Mouse (Mus musculus) yolk sac, embryonic 10.5 days (tissue): ENCODE measurements around the gene Rnf225.
"Not testable (repeated sequence)": the region's sequence is repeated elsewhere in the genome, so short reads cannot be mapped to it uniquely, and the experiment has no call there.

Experiments used
- DNase-seq: peaks from one replicate; pipeline ENCODE4 v3.0.0-alpha.2; 2017; ENCODE audit warnings: low spot score

Rnf225 gene

DNA sequence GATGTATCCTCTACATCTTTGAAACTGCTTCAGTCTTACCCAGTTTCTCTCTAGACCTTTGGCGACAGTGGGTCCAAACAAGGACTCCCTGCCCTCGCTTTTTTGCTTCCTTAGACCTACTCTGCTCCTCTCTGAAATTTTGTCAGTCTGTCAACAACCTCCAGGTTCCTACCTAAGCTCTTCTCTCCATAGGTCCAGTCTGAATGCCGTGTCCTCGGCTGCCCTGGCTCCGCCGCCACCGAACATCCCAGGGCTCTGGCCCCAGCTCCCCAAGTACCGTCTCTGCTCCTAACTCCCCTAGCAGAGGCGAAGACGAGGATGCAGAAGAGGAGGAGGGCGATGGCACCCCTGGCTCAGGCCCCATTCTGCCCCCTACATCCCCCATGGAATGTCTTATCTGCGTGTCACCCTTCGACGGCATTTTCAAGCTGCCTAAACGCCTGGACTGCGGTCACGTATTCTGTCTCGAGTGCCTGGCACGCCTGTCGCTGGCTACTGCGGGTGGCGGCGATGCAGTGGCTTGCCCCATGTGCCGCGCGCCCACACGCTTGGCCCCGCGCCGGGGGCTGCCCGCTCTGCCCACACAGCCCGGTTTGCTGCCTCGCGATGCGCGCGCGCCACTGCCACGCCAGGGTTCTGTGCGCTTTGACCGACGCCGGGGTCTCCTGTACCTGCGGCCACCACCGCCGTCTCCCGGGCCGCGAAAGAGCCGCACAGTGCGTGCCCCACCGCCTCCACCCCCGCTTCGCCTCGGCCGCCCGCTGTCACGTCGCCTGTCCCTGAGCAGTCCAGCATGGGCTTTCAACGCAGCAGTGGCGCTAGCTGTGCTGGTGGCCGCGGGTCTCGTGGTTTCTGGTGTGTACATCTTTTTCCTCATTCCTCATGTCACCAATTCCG is 725 bp downstream of the Rnf225 start:
- peak; percentile 31 for DNase-seq

DNA sequence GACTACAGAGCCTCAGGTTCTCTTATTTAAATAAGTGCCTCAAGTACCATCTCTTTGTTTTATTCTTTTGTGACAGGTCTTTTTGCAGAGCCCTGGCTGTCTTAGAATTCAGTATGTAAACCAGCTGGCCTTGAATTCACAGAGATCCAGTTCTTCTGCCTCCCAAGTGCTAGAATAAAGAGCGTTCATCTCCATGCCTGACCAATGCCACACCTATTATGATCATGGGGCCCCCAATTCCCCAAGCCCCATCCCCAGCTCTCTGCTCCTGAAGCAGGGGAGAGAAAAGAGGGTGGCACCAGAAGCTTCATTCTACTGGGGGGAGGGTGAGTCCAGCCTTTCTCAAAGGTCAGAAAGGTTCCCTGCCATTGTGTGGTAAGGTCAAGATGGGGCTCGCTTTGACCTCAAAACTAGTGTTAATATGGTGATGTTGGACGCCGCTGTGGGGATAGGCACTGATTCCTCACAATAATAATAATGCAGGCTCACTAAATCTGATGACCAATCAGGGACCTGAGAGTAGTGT is 6.5 kb downstream of the Rnf225 start:
- DNase-seq, result no peak

DNA sequence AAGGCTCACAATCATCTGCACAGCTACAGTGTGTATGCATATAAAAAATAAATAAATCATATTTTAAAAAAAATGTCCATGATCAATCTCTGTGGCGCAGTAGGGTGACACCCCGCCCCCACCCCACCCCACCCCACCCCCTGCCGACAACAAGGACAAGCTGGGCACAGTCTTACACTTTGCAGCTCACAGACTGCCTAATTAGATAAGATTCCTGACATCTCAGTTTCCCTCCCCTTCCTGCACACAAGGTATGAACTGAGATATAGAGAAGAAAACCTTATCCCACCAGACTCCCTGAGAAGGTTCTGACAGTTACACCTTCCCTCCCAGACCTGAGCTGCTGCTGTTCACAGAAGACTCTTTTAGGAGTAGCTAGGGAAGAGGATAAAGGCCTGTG is 7.6 kb downstream of the Rnf225 start:
- DNase-seq, result no peak

DNA sequence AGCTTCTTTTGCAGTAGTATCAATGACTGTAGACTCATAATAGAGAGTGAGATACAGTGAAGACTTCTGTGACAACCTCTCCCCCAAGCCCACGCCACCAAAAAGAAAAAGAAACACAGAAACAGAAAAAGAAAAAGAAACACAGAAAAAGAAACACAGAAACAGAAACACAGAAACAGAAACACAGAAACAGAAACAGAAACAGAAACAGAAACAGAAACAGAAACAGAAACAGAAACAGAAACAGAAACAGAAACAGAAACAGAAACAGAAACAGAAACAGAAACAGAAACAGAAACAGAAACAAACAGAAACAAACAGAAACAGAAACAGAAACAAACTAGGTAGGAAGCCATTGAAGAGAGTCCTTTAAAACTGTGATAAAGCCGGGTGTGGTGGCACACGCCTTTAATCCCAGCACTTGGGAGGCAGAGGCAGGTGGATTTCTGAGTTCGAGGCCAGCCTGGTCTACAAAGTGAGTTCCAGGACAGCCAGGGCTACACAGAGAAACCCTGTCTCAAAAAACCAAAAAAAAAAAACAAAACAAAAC is 10.1 kb downstream of the Rnf225 start:
- not testable (repeated sequence) for DNase-seq

DNA sequence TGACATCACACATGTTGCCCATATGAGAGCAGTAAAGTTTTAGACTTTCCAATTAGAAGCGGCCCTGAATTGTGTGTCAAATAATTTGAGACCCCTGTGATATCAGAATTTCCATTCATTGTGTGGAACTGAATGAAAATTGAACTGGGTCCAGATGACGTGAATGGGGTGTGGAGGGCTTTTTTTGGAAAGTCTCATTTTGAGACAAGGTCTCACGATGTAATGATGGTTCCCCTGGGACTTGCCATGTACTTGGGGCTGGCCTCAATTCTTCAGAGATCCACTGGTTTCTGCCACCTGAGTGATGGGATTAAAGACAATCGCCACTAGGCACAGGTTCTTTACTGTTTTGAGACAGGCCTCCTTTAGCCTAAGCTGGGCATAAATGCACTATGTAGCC is 13.4 kb downstream of the Rnf225 start:
- no peak for DNase-seq

DNA sequence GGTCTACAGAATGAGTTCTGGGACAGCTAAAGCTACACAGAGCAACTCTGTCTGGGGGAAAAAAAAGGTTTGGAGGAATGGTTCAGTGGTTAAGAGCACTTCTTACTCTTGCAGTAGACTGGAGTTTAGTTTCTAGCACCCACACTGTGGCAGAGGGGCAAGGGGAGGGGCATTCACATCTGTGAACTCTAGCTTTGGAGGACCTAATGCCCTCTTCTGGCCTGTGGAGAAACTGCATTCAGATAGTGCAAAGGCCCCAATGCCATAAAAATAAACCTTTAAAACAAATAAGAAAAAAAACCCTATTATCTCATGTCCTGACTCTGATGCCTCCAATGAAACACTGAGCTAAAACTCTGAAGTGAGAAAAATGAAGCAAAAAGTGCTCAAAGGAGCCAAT is 16.3 kb downstream of the Rnf225 start:
- no peak for DNase-seq

DNA sequence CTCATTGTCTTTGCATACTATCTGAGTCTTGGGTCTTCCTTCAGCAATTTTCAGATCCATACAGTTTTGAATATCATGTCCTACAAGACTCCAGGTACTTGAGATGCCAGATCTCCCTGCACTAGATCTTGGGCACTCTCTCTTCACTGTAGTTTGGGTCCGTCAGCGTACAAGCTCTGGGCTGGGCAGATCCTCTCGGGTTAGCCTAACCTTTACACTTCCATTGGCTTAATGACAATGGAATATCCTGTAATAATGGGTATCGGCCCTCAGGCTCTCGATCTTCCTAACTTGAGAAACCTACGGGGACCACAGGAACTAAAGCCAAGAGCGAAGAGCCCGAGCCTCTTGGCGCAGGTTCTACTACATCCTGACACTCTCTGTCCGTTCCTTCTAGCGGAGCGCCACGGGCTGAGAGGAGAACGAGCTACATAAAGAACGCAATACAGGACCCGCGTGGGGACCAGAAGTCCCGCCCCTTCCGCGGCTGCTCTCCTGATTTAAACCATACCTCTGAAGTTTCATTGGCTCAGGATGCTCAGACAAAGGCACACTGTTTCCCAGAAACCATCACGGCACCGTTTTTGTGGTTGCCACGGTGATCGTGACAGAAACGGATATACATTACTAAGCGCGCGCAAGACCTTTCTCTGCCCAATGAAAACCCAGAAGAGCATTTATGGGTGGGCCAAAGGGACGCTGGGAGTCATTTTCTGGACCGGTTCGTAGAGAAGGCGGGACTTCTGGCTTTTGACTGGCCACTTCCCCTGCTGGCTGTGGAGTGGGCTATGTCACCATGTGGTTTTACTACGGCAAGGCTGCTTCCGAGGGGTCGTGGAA is 22.0 kb downstream of the Rnf225 start:
- peak; percentile 96 for DNase-seq

DNA sequence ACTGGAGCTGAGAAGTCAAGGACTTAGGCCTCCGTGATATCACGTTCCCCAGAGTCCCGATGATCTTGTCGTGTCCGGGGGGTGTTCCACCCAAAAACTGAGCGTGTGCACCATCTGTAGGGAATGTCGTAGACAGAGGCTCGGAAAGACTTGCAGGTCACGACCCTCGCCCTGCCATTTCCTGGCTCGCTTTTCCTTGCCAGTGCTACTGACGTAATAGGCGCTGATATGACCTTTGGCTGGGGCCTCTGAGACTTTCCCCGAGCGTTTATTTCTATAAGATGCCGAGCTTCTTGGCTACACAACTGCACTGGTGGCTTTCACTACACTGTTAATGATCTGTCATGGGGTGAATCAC is 22.6 kb downstream of the Rnf225 start:
- DNase-seq, result no peak

DNA sequence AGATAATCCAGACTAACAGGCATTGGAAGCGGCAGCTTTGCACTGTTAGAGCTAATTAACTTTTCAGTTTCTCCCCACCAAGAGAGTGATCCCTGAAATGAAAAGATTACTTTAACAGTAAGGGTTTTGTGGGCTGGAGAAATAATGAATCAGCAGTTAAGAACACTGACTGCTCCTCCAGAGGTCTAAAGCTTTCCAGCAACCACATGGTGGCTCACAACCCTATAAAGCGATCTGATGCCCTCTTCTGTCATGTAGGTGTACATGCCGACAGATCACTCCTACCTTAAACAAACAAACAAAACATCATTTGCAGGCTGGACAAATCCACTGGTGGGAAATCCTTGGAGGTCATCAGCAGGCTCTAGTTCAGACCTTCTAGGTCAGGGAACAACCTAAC is 27.7 kb downstream of the Rnf225 start:
- DNase-seq, result no peak

DNA sequence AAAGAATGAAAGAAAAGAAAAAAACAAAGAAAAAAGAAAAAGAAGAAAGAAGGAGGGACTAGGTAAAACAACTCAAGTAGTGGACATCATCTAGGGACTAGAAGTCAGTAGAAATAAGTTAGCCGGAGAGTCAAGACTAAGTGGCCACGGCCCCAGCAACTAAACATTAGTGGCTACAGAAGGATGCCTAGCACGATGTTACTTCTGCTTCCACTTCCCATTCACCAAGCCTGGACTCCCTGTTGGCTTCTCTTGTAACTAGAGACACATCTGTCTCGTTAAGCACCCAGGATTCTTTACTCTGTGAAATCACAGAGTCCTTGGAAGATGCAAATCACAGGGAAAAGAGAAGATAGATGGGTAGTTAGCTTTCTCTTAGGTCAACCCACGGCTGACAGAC is 30.3 kb downstream of the Rnf225 start:
- DNase-seq, result no peak

DNA sequence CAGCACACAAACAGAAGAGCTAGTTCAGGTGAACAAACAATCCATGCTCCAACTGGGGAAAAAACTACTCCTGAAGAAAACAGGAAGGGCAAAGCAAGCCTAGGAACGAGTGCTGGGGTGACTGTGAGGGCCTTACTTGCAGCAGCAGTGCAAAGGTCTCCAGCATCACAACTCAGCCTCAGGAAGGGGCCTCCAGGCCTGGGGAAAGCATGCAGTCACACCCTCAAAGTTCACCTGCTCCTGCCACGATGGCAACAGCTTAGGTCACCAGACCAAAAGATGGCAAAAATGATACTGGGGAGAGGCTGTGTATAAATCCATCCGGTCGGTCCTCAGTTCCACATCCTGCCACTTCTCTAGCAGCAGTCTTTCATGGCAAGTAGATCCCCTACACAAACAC is 31.7 kb downstream of the Rnf225 start:
- DNase-seq, result no peak

DNA sequence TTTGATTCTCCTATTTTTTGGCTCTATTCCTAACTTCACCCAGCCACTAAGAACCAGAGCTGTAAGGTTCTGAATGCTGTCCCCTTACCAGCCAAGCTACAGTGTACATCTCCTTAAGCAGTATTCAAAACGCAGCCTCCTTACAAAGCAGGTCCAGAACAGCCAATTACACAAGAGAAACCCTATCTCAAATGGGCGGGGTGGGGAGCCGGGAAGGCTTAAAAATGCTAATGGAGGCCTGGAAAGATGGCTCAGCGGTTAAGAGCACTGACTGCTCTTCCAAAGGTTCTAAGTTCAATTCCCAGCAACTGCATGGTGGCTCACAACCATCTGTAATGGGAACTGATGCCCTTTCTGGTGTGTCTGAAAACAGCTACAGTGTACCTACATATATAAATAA is 32.5 kb downstream of the Rnf225 start:
- no peak for DNase-seq

DNA sequence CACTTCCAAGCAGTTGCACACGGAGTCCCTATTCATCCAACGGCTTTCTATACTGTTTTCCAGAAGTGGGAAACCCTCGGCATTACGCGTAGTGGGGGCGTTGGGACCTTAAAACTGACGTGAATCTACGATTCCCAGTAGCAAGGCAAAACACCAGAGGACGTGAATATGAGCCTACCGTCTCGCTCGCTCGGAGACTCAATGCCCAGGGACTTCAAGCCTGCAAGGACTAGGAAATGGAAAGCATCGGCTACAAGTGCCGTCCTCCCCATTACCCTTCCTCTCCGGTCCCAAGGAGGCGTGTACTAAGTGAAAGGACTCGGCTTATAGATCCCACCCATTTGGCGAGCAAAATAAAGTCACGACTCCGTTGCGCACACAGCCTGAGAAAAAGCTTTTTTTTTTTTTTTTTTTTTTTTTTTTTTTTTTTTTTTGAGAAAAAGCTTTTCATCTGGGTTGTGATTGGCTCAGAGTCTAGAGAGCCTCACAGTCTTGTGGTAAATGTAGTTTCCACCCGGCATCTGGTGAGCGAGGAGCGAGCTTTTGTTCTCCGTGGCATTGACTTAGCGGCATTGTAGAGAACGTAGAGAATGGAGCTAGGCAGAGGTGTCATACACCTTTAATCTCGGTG is 34.4 kb downstream of the Rnf225 start:
- peak; percentile 61 for DNase-seq

DNA sequence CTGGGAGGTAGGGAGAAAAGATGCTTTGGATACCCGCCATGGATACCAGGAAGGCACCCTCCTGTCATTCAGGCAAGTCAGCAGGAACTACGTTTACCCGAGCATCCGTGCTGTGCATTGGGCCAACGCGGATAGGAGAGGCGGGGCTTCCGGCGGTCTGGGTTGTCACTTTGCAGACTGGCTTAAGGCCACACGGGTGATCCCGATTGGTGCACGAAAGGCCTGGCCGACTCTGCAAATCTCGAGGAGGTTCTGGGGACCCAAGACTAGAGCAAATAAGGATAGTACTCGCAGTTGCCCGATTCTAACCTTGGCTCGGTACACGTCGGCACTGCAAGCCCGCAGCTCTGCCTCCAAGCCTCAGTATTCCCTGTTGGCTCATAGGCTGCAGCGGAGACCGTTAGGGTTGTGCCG is 38.5 kb downstream of the Rnf225 start, which contains the start of gene Zfp324:
Zfp324 (plus strand) TSS at position 161 of the 414 bp plus-strand sequence.
- peak; percentile 92 for DNase-seq

DNA sequence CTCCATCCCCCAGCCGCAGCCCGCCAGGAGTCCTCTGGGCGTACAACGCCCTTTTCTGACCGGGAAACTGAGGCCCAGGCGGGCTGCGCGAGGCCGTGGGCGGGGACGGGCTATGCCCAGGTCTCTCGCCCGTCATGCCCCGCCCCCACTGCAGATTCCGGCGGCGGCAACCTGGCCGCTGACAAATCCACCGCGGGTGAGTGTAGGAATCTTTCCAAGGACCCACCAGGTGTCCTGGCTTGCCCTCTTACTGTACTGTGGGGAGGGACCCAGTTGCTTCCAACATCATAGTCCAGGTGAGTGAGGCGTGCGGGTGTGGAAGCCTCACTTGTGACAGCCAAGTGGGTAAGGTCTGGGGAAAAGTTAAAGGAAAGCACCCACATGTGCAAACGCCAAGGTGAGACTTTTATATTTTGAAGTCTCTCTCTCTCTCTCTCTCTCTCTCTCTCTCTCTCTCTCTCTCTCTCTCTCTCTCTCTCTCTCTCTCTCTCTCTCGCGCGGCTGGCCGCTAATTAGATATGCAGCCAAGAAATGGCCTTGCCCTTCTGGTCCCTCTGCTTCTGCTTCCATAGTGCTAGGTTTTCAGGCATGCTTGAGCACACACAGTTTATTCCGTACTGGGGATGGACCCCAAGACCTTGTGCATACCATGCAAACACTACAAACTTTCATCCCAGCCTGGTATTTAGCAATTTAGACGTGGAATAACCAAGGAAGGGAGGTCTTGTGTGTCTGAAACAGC is 39.1 kb downstream of the Rnf225 start:
- DNase-seq, result peak; percentile 73

DNA sequence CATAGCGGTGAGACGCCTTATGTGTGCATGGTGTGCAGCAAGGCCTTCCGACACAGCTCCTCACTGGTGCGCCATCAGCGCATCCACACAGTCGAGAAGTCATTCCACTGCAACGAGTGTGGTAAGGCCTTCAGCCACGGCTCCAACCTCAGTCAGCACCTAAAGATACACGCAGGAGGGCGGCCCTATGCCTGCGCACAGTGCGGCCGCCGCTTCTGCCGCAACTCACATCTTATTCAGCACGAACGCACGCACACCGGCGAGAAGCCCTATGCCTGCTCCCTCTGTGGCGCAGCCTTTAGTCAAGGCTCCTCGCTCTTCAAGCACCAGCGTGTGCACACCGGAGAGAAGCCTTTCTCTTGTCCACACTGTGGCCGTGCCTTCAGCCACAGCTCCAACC is 43.7 kb downstream of the Rnf225 start:
- no peak for DNase-seq

DNA sequence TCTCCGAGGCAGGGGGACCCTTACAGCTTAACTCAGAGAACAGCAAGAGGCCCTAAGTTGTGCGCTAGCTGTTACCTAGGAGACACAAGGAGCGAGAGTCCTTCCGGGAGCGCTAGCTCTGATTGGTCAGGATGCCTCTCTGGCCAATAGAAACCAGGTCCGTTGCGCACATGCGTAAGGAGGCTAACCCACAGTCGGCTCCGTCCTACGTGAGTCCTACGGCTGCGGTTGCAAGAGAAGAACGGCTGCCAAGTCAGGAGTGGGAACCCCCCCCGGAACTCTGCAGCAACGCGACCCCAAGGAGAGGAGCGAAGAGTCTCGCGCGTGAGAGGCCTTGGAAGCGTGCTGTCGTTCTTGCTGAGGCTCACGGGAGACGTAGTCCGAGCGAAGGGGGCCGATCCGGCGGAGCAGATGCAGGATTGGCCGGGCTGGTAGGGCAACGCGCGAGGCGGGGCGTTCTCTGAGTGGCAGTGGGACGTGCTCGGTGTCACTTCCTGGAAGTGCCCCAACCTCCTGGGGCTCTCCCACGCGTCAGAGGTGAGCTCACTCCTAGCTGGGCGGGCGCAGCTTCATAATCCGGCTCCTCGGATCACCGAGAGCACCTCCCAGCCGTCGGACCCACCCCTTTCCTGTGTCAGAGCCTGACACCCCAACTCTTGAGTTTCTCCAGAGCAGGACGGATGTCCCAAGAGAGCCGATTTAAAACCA is 50.6 kb downstream of the Rnf225 start, which contains the start of gene Zfp446:
Zfp446 (plus strand) TSS at position 167 of the 708 bp plus-strand sequence.
- peak; percentile 99 for DNase-seq

DNA sequence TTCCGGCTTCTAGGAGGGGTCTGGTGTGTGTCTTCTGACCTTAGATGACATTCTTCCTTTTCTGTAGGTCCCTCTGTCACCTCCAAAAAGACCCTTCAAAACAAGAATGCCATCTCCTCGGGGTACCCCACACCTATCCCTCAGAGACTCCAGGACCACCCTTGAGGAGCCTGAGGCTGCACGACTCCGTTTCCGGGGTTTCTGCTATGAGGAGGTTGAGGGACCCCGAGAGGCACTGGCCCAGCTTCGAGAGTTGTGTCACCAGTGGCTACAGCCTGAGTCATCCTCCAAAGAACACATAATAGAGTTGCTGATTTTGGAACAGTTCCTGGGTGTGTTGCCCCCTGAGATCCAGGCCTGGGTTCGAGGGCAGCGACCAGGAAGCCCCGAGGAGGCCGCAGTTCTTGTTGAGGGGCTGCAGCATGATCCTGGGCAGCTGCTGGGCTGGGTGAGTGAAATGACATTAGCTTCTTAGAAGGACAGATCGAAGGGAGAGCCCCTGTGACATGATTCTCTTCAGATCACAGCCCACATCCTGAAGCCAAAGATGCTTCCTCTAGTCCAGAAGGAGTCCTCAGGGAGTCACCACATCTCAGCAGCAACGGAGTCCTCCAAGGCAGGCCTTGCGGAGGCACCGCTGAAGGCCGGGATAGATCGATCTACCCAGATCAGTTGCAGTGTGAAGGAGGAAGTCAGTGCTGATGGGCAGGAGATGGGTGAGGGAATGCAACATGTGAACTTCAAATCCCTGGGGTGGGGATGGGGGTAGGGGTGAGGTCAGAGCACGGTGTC is 51.9 kb downstream of the Rnf225 start:
- DNase-seq, result no peak

DNA sequence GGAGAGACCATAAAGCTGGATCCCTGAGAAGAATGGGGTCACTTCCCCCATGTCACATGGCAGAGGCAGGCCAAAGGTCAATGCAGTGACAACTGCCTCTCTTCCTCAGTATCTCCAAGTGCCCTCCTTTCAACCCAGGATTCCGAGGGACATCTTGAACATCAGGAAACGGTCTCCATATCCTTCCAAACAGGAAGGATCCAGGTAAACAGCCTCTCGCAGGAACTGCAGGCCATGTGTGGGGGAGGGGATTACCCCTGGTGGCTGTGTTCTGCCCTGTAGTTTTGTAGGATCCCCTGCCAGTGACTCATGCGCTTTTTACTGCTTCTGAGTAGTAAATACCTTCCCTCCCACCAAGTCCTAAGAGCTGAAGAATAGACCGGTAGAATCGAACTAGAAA is 52.6 kb downstream of the Rnf225 start:
- DNase-seq, result no peak

DNA sequence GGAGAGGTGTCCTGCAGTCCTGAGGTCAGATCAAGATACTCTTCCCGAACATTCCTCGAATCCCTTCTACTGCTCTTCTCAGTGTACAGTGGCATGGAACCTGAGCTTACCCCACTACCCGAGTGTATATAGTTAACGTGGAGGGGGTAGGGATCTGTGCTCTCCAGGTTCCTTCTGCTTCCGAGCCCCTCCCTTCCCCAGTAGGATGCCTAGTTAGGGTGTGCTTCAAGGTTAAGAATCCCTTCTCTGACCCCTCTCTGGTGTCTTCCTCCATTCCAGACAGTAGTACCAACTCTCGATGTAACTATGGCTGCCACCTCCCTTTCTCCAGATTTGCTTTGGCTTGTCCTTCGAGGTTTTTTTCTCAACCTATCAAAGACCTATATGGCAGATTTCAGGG is 53.1 kb downstream of the Rnf225 start:
- no peak for DNase-seq
